Mouse (Mus musculus): ENCODE results near the gene Gm9747.

DNA sequence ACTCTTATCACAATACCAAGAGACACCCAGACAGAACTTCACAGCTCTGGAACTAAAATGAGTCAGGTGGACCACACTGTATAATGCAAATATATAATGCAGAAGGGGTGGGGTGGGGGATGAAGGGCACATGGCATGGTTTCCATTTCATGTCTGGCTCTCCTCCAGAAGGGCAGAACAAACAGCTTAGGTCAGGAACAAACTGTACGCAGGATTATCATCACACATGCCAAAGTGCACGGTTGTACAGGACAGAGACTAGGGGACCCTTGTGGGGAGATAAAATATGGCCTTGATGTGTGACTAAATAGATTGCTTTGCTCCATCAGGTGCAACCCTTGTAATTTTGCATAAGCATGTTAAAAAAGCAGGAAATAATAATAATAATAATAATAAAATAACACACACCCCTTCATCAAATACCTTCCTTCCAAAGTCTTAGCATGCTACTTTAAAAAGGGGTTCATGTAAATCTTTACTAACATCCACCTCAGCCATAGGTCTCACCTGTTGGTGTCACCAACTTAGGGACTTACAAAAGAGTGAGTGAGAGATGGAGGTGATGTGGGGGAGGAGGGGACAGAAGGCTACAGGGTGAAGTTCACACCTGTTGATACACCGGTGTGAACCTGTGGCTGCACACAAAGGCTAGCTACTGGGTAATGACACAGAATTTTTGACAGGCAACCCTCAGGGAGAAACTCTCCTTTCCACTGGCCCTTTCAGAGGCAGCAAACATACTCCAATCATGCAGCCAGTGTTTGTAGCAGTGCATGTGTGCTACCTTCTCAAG lies 6.7 kb downstream of the Gm9747 start:
- no peak for TF ChIP-seq CTCF (IDR thresholded peaks at IDR 0.05; ENCODE audit: insufficient read depth, low read depth, low read length)
- no peak for TF ChIP-seq POLR2A (IDR thresholded peaks at IDR 0.05; ENCODE audit: insufficient read depth, low read depth, low read length)
